Mouse (Mus musculus) splenic B cell, adult 2 months (primary cell): Measurements from ENCODE around the gene Tepp.
A peak's percentile ranks its signal among the peaks of the same experiment; 100 is the strongest.

ENCODE experiments used
- DNase-seq: peaks from one replicate; pipeline ENCODE4 v3.0.0-alpha.2; 2011; ENCODE audit warnings: low read depth, low spot score
- H3K27me3 ChIP-seq: 2 replicates; pipeline ENCODE4 v1.6.1; 2012; ENCODE audit warnings: mild to moderate bottlenecking, low read length, moderate library complexity, mixed read lengths; ENCODE audit not compliant: control insufficient read depth, poor library complexity, insufficient read depth, severe bottlenecking
- H3K36me3 ChIP-seq: 2 replicates; pipeline ENCODE4 v1.6.1; 2012; ENCODE audit warnings: mild to moderate bottlenecking, low read length, moderate library complexity, mixed read lengths; ENCODE audit not compliant: control insufficient read depth, poor library complexity, insufficient read depth, severe bottlenecking

Tepp gene

GRCm38 (mm10) chr8:95310342-95310970 is at the start of gene Tepp:
Gene Tepp (plus strand): TSS chr8:95310566.
- Histone ChIP-seq H3K27me3 (no peaks in the 10 kb centered on the region), H3K36me3 (no peaks in the 10 kb centered on the region)
- DNase-seq: no peak

GRCm38 (mm10) chr8:95262181-95262580 is 48.2 kb upstream of the Tepp start:
- Histone ChIP-seq H3K36me3 (no peaks in the 10 kb centered on the region), H3K27me3 (no peaks in the 10 kb centered on the region)
- DNase-seq: no peak

DNA sequence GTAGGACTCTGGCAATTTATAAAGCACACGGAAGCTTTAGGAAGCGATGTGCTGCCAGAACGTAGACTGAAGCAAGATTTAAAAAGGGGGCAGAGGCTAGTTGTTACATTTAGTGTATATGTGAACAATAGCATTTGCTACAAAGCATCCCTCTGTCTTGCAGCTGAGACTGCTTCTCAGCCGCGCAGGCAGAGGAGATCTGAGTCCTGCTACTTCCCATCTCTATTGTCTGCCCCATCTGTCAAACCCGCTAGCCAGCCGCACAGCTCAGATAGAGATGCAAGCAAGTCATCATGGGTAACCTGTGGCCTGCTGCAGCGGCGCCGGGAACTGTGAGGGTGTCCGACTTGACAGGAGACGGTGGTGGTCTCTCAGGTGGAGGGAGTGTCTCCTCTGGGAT is 39.9 kb upstream of the Tepp start:
- no peaks in the 10 kb centered on the region for H3K36me3 ChIP-seq
- no peak for DNase-seq
- no peaks in the 10 kb centered on the region for H3K27me3 ChIP-seq

DNA sequence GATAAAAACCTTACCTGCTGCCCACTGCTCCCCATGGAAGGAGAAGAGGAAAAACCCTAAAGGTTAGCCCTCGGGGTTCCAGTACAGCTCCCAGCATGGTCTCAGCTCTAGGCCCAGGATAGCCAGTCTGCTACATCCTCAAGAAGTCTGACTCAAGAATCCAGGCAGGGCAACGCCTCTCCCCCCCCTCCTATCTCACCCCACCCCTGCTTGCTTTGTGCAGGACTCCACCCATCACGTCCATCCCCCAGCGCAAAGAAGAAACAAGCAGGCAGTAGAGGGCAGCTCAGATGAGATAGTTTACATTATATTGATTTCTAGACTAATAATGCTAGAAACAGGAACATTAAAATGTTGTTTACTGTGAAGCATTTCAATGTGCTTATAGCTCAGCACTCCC is 38.5 kb upstream of the Tepp start:
- no peaks in the 10 kb centered on the region for H3K27me3 ChIP-seq
- no peaks in the 10 kb centered on the region for H3K36me3 ChIP-seq
- no peak for DNase-seq

DNA sequence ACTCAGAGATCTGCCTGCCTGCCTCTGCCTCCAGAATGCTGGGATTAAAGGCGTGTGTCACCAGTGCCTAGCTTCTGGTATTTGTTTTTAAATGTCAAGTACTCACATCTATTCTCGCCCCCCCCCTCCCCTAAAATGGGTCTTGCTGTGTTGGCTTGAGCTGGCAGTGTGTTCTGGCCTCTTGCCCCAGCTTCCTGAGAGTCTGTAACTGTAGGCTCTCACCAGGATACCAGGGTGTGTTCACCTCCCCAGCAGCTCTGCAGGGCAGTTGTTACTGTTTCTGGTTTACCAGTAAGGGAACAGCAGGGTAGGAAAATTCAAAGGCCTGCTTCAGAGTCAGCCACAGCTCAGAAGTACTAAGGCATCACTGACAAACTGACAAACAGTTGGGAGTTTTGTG is 37.5 kb upstream of the Tepp start:
- H3K27me3 ChIP-seq: no peaks in the 10 kb centered on the region
- no peaks in the 10 kb centered on the region for H3K36me3 ChIP-seq
- no peak for DNase-seq

DNA sequence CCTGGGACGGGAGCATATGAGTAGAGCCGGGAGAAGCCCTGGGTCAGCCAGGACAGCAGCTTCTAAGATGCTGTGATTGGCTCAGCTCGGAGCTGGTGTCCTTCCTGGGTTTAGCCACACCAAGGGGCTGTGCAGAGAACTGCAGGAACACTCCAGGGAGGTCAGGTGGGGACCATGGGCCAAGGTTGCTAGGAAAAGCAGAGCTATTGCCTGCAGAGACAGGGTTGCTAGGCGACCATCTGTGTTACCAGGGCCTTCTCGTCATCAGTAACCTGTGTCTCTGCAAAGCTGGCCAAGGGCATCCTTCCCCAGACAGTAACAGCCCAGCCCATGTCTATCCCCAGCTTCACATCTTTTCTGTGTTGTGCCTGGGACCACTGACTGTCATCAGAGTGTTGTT is 28.9 kb upstream of the Tepp start:
- Histone ChIP-seq H3K27me3 (no peaks in the 10 kb centered on the region), H3K36me3 (no peaks in the 10 kb centered on the region)
- DNase-seq: no peak

- H3K27me3 ChIP-seq: no peaks in the 10 kb centered on the region; the same call in 1 of the 2 replicates
- no peak for DNase-seq
- no peaks in the 10 kb centered on the region for H3K36me3 ChIP-seq
Observed at GRCm38 (mm10) chr8:95289066-95289650, 21.2 kb upstream of the Tepp start.

DNA sequence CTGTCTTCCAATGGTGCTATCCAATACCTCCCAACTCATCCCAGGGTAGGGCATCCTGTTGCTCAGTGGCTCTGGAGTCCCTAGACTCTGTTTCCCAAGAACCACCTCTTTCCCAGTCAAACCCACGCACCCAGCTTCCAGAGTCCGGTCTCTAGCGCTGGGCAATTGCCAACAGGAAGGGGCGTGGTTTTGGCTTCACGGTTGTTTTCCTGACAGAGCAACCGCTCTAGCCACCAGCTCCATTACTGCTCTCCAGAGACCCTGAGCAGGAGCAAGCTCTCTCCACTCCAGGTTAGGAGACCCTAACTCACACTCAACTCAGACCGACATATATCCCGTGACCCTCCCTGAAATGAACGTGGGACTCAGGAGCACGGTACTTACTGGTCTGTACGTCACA is 17.2 kb upstream of the Tepp start:
- no peaks in the 10 kb centered on the region for H3K36me3 ChIP-seq
- no peaks in the 10 kb centered on the region for H3K27me3 ChIP-seq
- no peak for DNase-seq

DNA sequence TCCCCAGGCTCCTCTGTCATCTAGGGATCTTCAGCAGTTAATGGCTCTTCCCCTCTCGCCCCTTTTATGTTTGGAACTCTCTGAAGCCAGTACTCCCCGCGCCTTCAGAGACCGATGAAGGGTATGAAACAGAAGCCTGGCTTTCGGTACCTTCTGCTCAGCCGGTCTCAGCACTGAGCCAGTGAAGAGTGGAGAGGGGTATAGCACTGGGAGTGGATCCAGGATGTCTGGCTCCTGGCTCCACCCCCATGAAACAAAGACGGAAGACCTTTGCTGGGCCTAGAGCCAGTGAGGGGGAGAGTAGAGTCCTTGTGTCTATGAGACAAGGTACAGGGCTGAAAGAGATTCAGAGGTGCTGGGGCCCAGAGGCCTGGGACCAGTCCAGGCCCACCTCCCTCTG is 16.5 kb upstream of the Tepp start:
- Histone ChIP-seq H3K36me3 (no peaks in the 10 kb centered on the region), H3K27me3 (no peaks in the 10 kb centered on the region)
- DNase-seq: no peak

DNA sequence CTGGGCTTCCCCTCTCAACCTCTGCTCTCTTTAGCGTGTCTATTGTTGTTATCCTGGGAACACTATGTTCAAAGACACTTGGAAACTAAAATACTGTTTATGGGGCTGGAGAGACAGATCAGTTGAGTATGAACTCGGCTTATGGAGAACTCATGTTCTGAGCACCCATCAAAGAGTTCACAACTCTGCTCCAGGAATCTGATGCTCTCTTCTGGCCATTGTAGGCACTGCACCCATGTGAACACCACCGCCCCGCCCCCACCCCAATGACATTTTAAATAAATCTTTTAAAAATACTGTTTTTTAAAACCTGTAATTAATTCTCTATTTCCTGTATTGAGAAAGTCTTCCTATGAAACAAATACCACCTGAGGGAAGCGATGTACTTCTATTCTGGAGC is 8.0 kb upstream of the Tepp start:
- H3K36me3 ChIP-seq: no peaks in the 10 kb centered on the region
- peak; percentile 65 for DNase-seq
- H3K27me3 ChIP-seq: no peaks in the 10 kb centered on the region

- H3K36me3 ChIP-seq: no peaks in the 10 kb centered on the region
- no peak for DNase-seq
- H3K27me3 ChIP-seq: no peaks in the 10 kb centered on the region
Observed at GRCm38 (mm10) chr8:95305526-95305925, 4.8 kb upstream of the Tepp start.

- H3K27me3 ChIP-seq: no peaks in the 10 kb centered on the region
- H3K36me3 ChIP-seq: no peaks in the 10 kb centered on the region
- DNase-seq: no peak
Observed at GRCm38 (mm10) chr8:95306431-95306830, 3.9 kb upstream of the Tepp start, which contains the start of gene Cngb1. Gene Cngb1 (minus strand): TSS chr8:95306585.

DNA sequence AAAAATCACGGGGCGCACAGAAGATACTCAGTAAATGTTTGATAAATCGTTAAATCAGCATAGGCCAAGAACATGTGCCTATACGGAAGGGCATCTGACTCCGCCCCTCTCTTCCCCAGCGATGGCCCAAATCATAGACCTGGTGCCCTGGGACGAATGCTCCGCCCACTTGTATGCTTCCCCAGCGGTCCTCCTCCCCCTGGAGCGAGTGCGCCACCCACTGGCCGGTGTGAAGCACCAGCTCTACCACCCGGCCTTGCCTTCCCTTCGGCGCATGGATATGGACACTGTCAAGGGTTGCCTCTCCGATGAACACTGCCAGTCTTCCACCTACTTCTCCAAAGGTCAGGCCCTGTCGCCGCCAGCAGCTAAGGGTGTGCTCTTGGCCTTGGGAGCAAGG is 2.5 kb downstream of the Tepp start:
- DNase-seq: peak; percentile 19
- H3K36me3 ChIP-seq: no peaks in the 10 kb centered on the region

GRCm38 (mm10) chr8:95313857-95314256 is 3.5 kb downstream of the Tepp start:
- Histone ChIP-seq H3K36me3 (no peaks in the 10 kb centered on the region), H3K27me3 (no peaks in the 10 kb centered on the region)

More for the DNA sequence above, 2.5 kb downstream of the Tepp start:
- H3K27me3 ChIP-seq: no peaks in the 10 kb centered on the region

GRCm38 (mm10) chr8:95314707-95315106 is 4.3 kb downstream of the Tepp start:
- DNase-seq: no peak
- Histone ChIP-seq H3K36me3 (no peaks in the 10 kb centered on the region), H3K27me3 (no peaks in the 10 kb centered on the region)

More at GRCm38 (mm10) chr8:95313857-95314256, 3.5 kb downstream of the Tepp start:
- no peak for DNase-seq

DNA sequence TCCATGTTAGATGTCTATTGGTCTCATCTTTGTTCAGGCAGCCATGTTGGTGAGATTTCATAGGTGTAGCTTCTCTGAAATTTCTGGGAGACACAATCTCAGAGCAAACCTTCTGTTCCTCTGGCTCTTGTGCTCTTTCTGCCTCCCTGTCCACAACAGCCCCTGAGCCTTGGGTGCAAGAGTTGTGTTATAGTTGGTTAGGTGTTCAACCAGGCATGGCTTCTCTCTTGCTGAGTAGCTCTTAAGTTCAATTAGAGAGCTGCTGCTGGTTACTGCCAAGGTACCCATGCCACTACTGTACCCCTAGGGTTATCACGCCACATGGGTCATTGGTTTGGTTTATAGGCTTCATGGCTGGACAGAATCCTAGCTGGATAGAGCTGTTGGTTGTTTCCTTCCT is 5.0 kb downstream of the Tepp start:
- Histone ChIP-seq H3K27me3 (no peaks in the 10 kb centered on the region), H3K36me3 (no peaks in the 10 kb centered on the region)
- no peak for DNase-seq
